Mouse (Mus musculus): Measurements from ENCODE around the gene Amn.

GRCm38 (mm10) chr12:111241916-111242315, 29.0 kb upstream of the Amn start:
- TF ChIP-seq CTCF (IDR thresholded peaks at IDR 0.05; ENCODE audit: low read depth) = no peak
- TF ChIP-seq EP300 (IDR thresholded peaks at IDR 0.05; ENCODE audit: low read depth) = no peak

Data from heart, postnatal 0 days (tissue).